Comparison of ENCODE assay signal across 34 mouse cellular contexts in genomic region chr11:16528909-16529308, GRCm38 (mm10).
"Had no signal": no experiment of that assay in that cellular context is flagged by ENCODE, and none has a peak within 500 bp of the region (broad histone marks: within the 10 kb centered on the region; RNA-seq: fewer than 3 reads in every experiment).

No protein-coding gene starts in this region.

- DNase-seq: heart, postnatal 10 days; heart, postnatal 14 days; heart, postnatal 36 days; heart, postnatal 4 days; kidney, adult 11 months; kidney, adult 18-20 months; kidney, adult 2 months; kidney, adult 8-10 months; kidney, adult 9 months; kidney, postnatal 10 days; kidney, postnatal 14 days; kidney, postnatal 25 days; kidney, postnatal 36 days; kidney, postnatal 4 days; layer of hippocampus, adult 9-11 months; layer of hippocampus, postnatal 36 days had no signal

- H3K4me2 ChIP-seq: heart, embryonic 12.5 days; heart, embryonic 13.5 days; heart, embryonic 15.5 days; hindbrain, embryonic 12.5 days; hindbrain, embryonic 13.5 days; hindbrain, embryonic 14.5 days; hindbrain, embryonic 15.5 days; intestine, embryonic 15.5 days; kidney, embryonic 15.5 days had no signal

- H3K4me3 ChIP-seq: heart, embryonic 12.5 days; heart, embryonic 13.5 days; heart, embryonic 15.5 days; hindbrain, embryonic 10.5 days; hindbrain, embryonic 12.5 days; hindbrain, embryonic 13.5 days; hindbrain, embryonic 15.5 days; intestine, embryonic 15.5 days; kidney, embryonic 15.5 days; layer of hippocampus, adult 2 months; left cerebral cortex, adult 2 months had no signal

- H3K36me3 ChIP-seq: heart, embryonic 12.5 days; heart, embryonic 13.5 days; heart, embryonic 15.5 days; hindbrain, embryonic 10.5 days; hindbrain, embryonic 12.5 days; hindbrain, embryonic 13.5 days; hindbrain, embryonic 15.5 days; intestine, embryonic 15.5 days; kidney, embryonic 15.5 days had no signal

- H3K27me3 ChIP-seq: heart, embryonic 12.5 days; heart, embryonic 13.5 days; heart, embryonic 15.5 days; hindbrain, embryonic 12.5 days; hindbrain, embryonic 13.5 days; hindbrain, embryonic 15.5 days; intestine, embryonic 15.5 days; kidney, embryonic 15.5 days had no signal

- H3K27ac ChIP-seq: heart, embryonic 13.5 days; heart, embryonic 15.5 days; hindbrain, embryonic 10.5 days; hindbrain, embryonic 12.5 days; hindbrain, embryonic 13.5 days; hindbrain, embryonic 14.5 days; hindbrain, embryonic 15.5 days; hindbrain, postnatal 0 days; intestine, embryonic 15.5 days; kidney, embryonic 15.5 days; kidney, postnatal 0 days; layer of hippocampus, adult 2 months; left cerebral cortex, adult 2 months had no signal

- H3K4me1 ChIP-seq: heart, embryonic 12.5 days; heart, embryonic 13.5 days; heart, embryonic 15.5 days; hindbrain, embryonic 10.5 days; hindbrain, embryonic 12.5 days; hindbrain, embryonic 13.5 days; hindbrain, embryonic 15.5 days; intestine, embryonic 15.5 days; kidney, embryonic 15.5 days had no signal

- H3K9me3 ChIP-seq: heart, embryonic 12.5 days; heart, embryonic 13.5 days; heart, embryonic 15.5 days; hindbrain, embryonic 10.5 days; hindbrain, embryonic 12.5 days; hindbrain, embryonic 13.5 days; hindbrain, embryonic 15.5 days; intestine, embryonic 15.5 days; kidney, embryonic 15.5 days had no signal

- H3K9ac ChIP-seq: heart, embryonic 12.5 days; heart, embryonic 13.5 days; heart, embryonic 15.5 days; hindbrain, embryonic 12.5 days; hindbrain, embryonic 13.5 days; hindbrain, embryonic 14.5 days; hindbrain, embryonic 15.5 days; intestine, embryonic 15.5 days; kidney, embryonic 15.5 days had no signal

- ATAC-seq: hindbrain, embryonic 16.5 days; hindbrain, postnatal 0 days; inflammation-experienced regulatory T-cells, adult 6 months; intestine, embryonic 15.5 days; intestine, embryonic 16.5 days; intestine, postnatal 0 days had no signal
